Mouse (Mus musculus): ENCODE measurements around the gene Atp1b2. TPM values are rescaled to one million over a fixed set of nuclear protein-coding genes. Genes with fewer than 3 reads are reported as not detected.

The Atp1b2 gene
- total and polyA plus RNA-seq, 3 experiments = 13.4 to 136 TPM; not detected in 1

- TF ChIP-seq CTCF (IDR thresholded peaks at IDR 0.05 in 2 of 3, conservative IDR thresholded peaks at IDR 0.05 in 1 of 3; ENCODE audit: control insufficient read depth in 1 of 3, insufficient read depth in 1 of 3, low read depth in 2 of 3, low read length in 3 of 3, poor library complexity in 1 of 3, severe bottlenecking in 1 of 3) (peak; percentile 93 to 100 (median 97)), RAD21 (IDR thresholded peaks at IDR 0.05; ENCODE audit: low read depth, low read length) (peak; percentile 66), EP300 (IDR thresholded peaks at IDR 0.05; ENCODE audit: low read depth in 1 of 2, low read length in 2 of 2) (peak; percentile 79 to 86), ELF1 (IDR thresholded peaks at IDR 0.05; ENCODE audit: low read depth, low read length) (peak; percentile 69), USF1 (IDR thresholded peaks at IDR 0.05; ENCODE audit: low read depth, low read length) (no peak), UBTF (IDR thresholded peaks at IDR 0.05; ENCODE audit: borderline replicate concordance, insufficient read depth, low read depth, low read length) (0 out of 2 replicates have a peak, but pooled peaks have one; percentile 32), ETS1 (IDR thresholded peaks at IDR 0.05; ENCODE audit: low read depth, low read length) (peak; percentile 72), MYC (IDR thresholded peaks at IDR 0.05; ENCODE audit: low read depth, low read length) (peak; percentile 73; the same call in 1 of the 2 replicates)
Measured at GRCm38 (mm10) chr11:69579128-69580017, 26.4 kb downstream of the Atp1b2 start (continued).

DNA sequence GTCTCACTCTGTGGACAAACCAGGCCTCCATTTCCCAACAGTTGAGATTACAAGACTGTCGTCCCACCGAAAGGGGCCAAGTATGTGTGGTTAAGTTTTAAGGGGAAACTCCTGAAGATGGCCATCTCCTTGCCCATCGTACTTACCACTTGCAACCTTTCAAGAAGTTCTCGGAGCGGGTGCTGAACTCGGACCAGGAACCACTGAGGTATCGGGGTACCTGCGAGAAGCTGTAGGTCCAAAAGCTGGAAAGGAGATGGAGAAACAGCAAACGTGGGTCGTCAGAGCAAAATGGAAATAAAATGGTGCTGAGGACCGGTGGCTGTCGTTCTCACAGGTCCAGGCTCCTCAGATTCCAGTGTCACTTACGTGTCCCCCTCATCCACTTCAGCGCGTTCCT, 27.4 kb downstream of the Atp1b2 start:
- peaks cover 0 to 23% of the 10 kb centered on the region in 2 experiments; a peak in 2 of 4 replicates for H3K4me1 ChIP-seq (ENCODE audit: control insufficient read depth in 1 of 2, insufficient read depth in 2 of 2, low read length in 2 of 2)
- H3K36me3 ChIP-seq (ENCODE audit: control insufficient read depth in 1 of 2, insufficient read depth in 2 of 2, low read length in 2 of 2) = peaks cover 0 to 17% of the 10 kb centered on the region in 2 experiments; a peak in 2 of 4 replicates

DNA sequence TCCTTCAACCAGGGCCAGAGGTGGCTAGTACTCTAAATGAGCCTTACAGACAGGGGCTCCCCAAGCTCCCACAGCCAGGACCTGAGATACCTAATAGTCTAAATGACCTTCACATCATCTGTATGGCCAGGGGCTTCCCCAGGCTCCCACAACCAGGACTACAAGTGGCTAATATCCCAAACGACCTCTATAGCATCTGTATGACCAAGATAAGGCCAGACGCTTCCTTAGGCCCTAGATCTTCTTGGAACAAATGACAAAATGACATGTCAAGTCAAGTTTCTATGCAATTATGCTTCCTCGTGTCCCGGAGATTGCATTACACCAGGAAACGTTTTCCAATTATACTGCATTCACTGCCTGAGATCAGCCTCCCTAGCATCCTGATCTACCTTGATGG, 29.4 kb downstream of the Atp1b2 start:
- Histone ChIP-seq H3K4me3 (ENCODE audit: control insufficient read depth in 1 of 2, insufficient read depth in 1 of 2, low read depth in 2 of 2, low read length in 2 of 2) (no peak overlapping the region), H3K79me2 (ENCODE audit: control insufficient read depth, insufficient read depth, low read length, poor library complexity) (peaks cover 48% of the 10 kb centered on the region), H3K9me3 (replicated peaks; ENCODE audit: insufficient read depth, low read length) (no peaks in the 10 kb centered on the region), H3K4me1 (ENCODE audit: control insufficient read depth in 1 of 2, insufficient read depth in 2 of 2, low read length in 2 of 2) (peaks cover 0 to 11% of the 10 kb centered on the region in 2 experiments; a peak in 2 of 4 replicates), H3K36me3 (ENCODE audit: control insufficient read depth in 1 of 2, insufficient read depth in 2 of 2, low read length in 2 of 2) (peaks cover 2 to 6% of the 10 kb centered on the region in 2 experiments; a peak in 3 of 4 replicates), H3K27ac (ENCODE audit: control insufficient read depth, low read depth, low read length) (no peak overlapping the region), H3K27me3 (ENCODE audit: control insufficient read depth in 1 of 2, insufficient read depth in 2 of 2, low read length in 2 of 2) (no peaks in the 10 kb centered on the region), H3K9ac (ENCODE audit: control insufficient read depth, low read depth, low read length, poor library complexity, severe bottlenecking) (no peak overlapping the region)
- DNase-seq (ENCODE audit: low read depth, low spot score) = no peak
- no peak for TF ChIP-seq BHLHE40 (IDR thresholded peaks at IDR 0.05; ENCODE audit: borderline replicate concordance, low read depth, low read length)
- no peak for TF ChIP-seq POLR2AphosphoS5 (IDR thresholded peaks at IDR 0.05; ENCODE audit: borderline replicate concordance, low read depth, low read length)
- no peak for TF ChIP-seq E2F4 (IDR thresholded peaks at IDR 0.05; ENCODE audit: borderline replicate concordance, low read depth, low read length)
- TF ChIP-seq POLR2AphosphoS2 (IDR thresholded peaks at IDR 0.05; ENCODE audit: low read length) = no peak
- TF ChIP-seq MEF2A (IDR thresholded peaks at IDR 0.05; ENCODE audit: extremely low read depth, insufficient replicate concordance, low read depth, low read length, poor library complexity, severe bottlenecking) = no peak
- no peak for TF ChIP-seq ZNF384 (IDR thresholded peaks at IDR 0.05; ENCODE audit: low read depth, low read length)
- no peak for TF ChIP-seq RAD21 (IDR thresholded peaks at IDR 0.05; ENCODE audit: low read depth, low read length)
- no peak for TF ChIP-seq MAZ (IDR thresholded peaks at IDR 0.05; ENCODE audit: low read depth, low read length)
- TF ChIP-seq ELF1 (IDR thresholded peaks at IDR 0.05; ENCODE audit: low read depth, low read length) = no peak
- no peak for TF ChIP-seq ZMIZ1 (IDR thresholded peaks at IDR 0.05; ENCODE audit: low read depth, low read length)
- no peak for TF ChIP-seq CHD1 (IDR thresholded peaks at IDR 0.05; ENCODE audit: low read depth, low read length)
- no peak for TF ChIP-seq GATA1 (IDR thresholded peaks at IDR 0.05; ENCODE audit: low read depth, low read length)
- no peak for TF ChIP-seq JUND (IDR thresholded peaks at IDR 0.05; ENCODE audit: low read depth, low read length)
- no peak for TF ChIP-seq MYC (IDR thresholded peaks at IDR 0.05; ENCODE audit: low read depth, low read length)

More for the DNA sequence above, 27.4 kb downstream of the Atp1b2 start:
- DNase-seq (ENCODE audit: low read depth, low spot score) = peak; percentile 60
- peaks cover 63% of the 10 kb centered on the region for H3K79me2 ChIP-seq (ENCODE audit: control insufficient read depth, insufficient read depth, low read length, poor library complexity)
- peak overlapping the region; percentile 77 for H3K9ac ChIP-seq (ENCODE audit: control insufficient read depth, low read depth, low read length, poor library complexity, severe bottlenecking)
- no peak overlapping the region for H3K27ac ChIP-seq (ENCODE audit: control insufficient read depth, low read depth, low read length)
- TF ChIP-seq ELF1 (IDR thresholded peaks at IDR 0.05; ENCODE audit: low read depth, low read length) (peak; percentile 12; the same call in 1 of the 2 replicates), UBTF (IDR thresholded peaks at IDR 0.05; ENCODE audit: borderline replicate concordance, insufficient read depth, low read depth, low read length) (no peak)
- no peaks in the 10 kb centered on the region for H3K27me3 ChIP-seq (ENCODE audit: control insufficient read depth in 1 of 2, insufficient read depth in 2 of 2, low read length in 2 of 2)
- peak overlapping the region; percentile 49 to 77 for H3K4me3 ChIP-seq (ENCODE audit: control insufficient read depth in 1 of 2, insufficient read depth in 1 of 2, low read depth in 2 of 2, low read length in 2 of 2)
- no peaks in the 10 kb centered on the region for H3K9me3 ChIP-seq (replicated peaks; ENCODE audit: insufficient read depth, low read length)
